Mouse (Mus musculus) embryonic facial prominence, embryonic 15.5 days (tissue): ENCODE results near the gene Mip. TPM values are rescaled to one million over a fixed set of nuclear protein-coding genes. Genes with fewer than 3 reads are reported as not detected.
"Not testable (repeated sequence)": the region's sequence is repeated elsewhere in the genome, so short reads cannot be mapped to it uniquely, and the experiment has no call there.

Experiments used
- ATAC-seq: fragments of 200-750 bp; cut with Nextera tagmentation; 2 replicates; pipeline ENCODE4 v1.8.0; 2017; ENCODE audit warnings: low read depth, moderate TSS enrichment; ENCODE audit not compliant: insufficient number of reproducible peaks, low FRiP score, low TSS enrichment
- H3K27ac ChIP-seq: fragments of 300-500 bp; sonication (generic); replicated peaks from 2 replicates; pipeline ENCODE4 v1.5.1; 2015; ENCODE audit warnings: mild to moderate bottlenecking, inconsistent platforms
- H3K27me3 ChIP-seq: fragments of 300-500 bp; sonication (generic); 2 replicates; pipeline ENCODE4 v1.6.1; 2015; ENCODE audit warnings: inconsistent platforms
- H3K36me3 ChIP-seq: fragments of 300-500 bp; sonication (generic); 2 replicates; pipeline ENCODE4 v1.6.1; 2015; ENCODE audit warnings: mild to moderate bottlenecking, inconsistent platforms
- H3K4me1 ChIP-seq: fragments of 300-500 bp; sonication (generic); 2 replicates; pipeline ENCODE4 v1.6.1; 2015; ENCODE audit warnings: inconsistent platforms
- H3K4me2 ChIP-seq: fragments of 300-500 bp; sonication (generic); replicated peaks from 2 replicates; pipeline ENCODE4 v1.6.1; 2015; ENCODE audit warnings: mild to moderate bottlenecking, inconsistent platforms
- H3K4me3 ChIP-seq: fragments of 300-500 bp; sonication (generic); replicated peaks from 2 replicates; pipeline ENCODE4 v1.5.1; 2015; ENCODE audit warnings: mild to moderate bottlenecking, inconsistent platforms
- H3K9ac ChIP-seq: fragments of 300-500 bp; sonication (generic); 2 replicates; pipeline ENCODE4 v1.6.1; 2015; ENCODE audit warnings: inconsistent platforms
- H3K9me3 ChIP-seq: fragments of 300-500 bp; sonication (generic); replicated peaks from 2 replicates; pipeline ENCODE4 v1.6.1; 2016; ENCODE audit warnings: inconsistent platforms
- WGBS: fragments of 180-500 bp; shearing (Covaris S2); methylation state at CpG from one replicate; pipeline ENCODE4 v1.1.7; 2015; 5-methylcytosine and 5-hydroxymethylcytosine counted together
- polyA plus RNA-seq: library from polyadenylated mRNA; unstranded; fragments of >200 nt; fragmentation: Nextera tagmentation; extraction: Ambion mirVana; gene quantifications from 2 replicates; pipeline ENCODE4 v1.2.1, GENCODE M21; 2015

Mip gene
- polyA plus RNA-seq, 1 experiment from 2014 or later = 0.23 TPM

DNA sequence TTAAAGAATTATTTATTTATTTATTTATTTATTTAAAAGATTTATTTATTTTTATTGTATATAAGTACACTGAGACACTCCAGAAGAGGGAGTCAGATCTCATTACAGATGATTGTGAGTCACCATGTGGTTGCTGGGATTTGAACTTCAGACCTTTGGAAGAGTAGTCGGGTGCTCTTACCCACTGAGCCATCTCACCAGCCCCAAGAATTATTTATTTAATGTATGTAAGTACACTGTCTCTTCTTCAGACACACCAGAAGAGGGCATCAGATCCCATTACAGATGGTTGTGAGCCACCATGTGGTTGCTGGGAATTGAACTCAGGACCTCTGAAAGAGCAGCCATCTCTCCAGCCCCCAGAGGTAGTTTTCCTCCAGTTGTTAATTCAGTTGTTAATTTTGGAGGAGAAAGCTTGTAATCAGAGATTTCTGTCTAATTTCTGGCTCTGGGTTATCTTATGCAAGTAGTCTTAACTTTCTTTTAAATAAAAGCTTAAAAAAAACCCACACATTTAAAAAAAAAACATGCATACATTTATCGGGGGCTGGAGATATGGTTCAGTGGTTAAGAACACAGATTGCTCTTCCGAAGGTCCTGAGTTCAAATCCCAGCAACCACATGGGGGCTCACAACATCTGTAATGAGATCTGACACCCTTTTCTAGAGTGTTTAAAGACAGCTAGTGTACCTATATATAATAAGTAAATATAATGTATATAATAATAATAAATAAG is 33.4 kb upstream of the Mip start:
- Histone ChIP-seq H3K27me3 (peaks cover 19% of the 10 kb centered on the region), H3K4me1 (peaks cover 14% of the 10 kb centered on the region)
- not testable (repeated sequence) for H3K9me3 ChIP-seq, H3K27ac ChIP-seq, ATAC-seq, H3K4me2 ChIP-seq, H3K4me3 ChIP-seq, H3K36me3 ChIP-seq, H3K9ac ChIP-seq
- WGBS = 93% methylated on average over 3 of the region's 3 CpGs

DNA sequence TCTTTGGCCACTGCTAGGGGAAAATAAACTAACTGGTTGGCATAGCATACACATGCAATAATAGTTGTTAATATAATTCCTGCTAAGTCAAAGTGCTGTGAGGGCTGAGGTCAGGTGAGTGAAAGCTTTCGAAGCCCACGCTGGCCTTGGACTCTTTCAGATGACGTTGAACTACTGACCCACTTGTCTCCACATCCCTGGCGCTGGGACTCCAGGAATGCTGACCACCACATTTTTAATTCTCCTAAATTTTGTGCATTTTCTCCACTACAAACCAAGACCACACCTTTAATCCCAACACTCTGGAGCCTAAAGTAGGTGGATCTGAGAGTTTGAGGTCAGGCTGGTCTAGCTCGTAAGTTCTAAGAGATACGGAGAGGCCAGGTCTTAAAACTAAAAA is 32.5 kb upstream of the Mip start:
- no peak overlapping the region for H3K27ac ChIP-seq
- H3K4me1 ChIP-seq = peaks cover 13% of the 10 kb centered on the region
- no peak for ATAC-seq
- WGBS = 92% methylated on average over 6 of the region's 6 CpGs
- no peak overlapping the region for H3K4me3 ChIP-seq
- no peaks in the 10 kb centered on the region for H3K9me3 ChIP-seq
- H3K27me3 ChIP-seq = peaks cover 19% of the 10 kb centered on the region
- H3K36me3 ChIP-seq = no peaks in the 10 kb centered on the region
- no peak overlapping the region; the same call in 1 of the 2 replicates for H3K4me2 ChIP-seq
- no peak overlapping the region for H3K9ac ChIP-seq

- Histone ChIP-seq H3K9ac (peak within 1 kb of the TSS; percentile 53), H3K27me3 (peaks cover 19% of the 10 kb centered on the region), H3K9me3 (no peaks in the 10 kb centered on the region), H3K4me3 (peak within 1 kb of the TSS; percentile 66), H3K4me1 (peaks cover 10% of the 10 kb centered on the region), H3K36me3 (no peaks in the 10 kb centered on the region), H3K4me2 (peak within 1 kb of the TSS; percentile 99), H3K27ac (no peak within 1 kb of the TSS)
- WGBS = under 1% methylated on average over 46 of the region's 46 CpGs
- ATAC-seq = peak; percentile 97
These were observed 31.6 kb upstream of the Mip start, which contains the start of gene Gls2 for GRCm38 (mm10) chr10:128194024-128194550. Gene Gls2 (plus strand): TSS chr10:128194457.

- WGBS = under 1% methylated on average over 76 of the region's 79 CpGs
- Histone ChIP-seq H3K27ac (no peak overlapping the region), H3K9ac (peak overlapping the region; percentile 53), H3K4me2 (peak overlapping the region; percentile 99), H3K27me3 (peaks cover 19% of the 10 kb centered on the region), H3K36me3 (no peaks in the 10 kb centered on the region), H3K4me1 (peaks cover 10% of the 10 kb centered on the region), H3K4me3 (peak overlapping the region; percentile 66), H3K9me3 (no peaks in the 10 kb centered on the region)
- peak; percentile 89 for ATAC-seq
These were observed 30.8 kb upstream of the Mip start for GRCm38 (mm10) chr10:128194551-128195461.

- Histone ChIP-seq H3K9ac (no peak overlapping the region), H3K4me2 (no peak overlapping the region), H3K4me3 (no peak overlapping the region), H3K36me3 (no peaks in the 10 kb centered on the region), H3K27me3 (no peaks in the 10 kb centered on the region), H3K27ac (no peak overlapping the region), H3K9me3 (no peaks in the 10 kb centered on the region), H3K4me1 (peaks cover 7% of the 10 kb centered on the region; the same call in 1 of the 2 replicates)
- ATAC-seq = no peak
- WGBS = 58% methylated on average over 6 of the region's 6 CpGs
These were observed 23.8 kb upstream of the Mip start for GRCm38 (mm10) chr10:128201856-128202255.

- Histone ChIP-seq H3K36me3 (0 out of 2 replicates have a peak, but pooled peaks cover 5% of the 10 kb centered on the region), H3K27me3 (no peaks in the 10 kb centered on the region), H3K4me1 (peaks cover 7% of the 10 kb centered on the region; the same call in 1 of the 2 replicates), H3K9ac (no peak overlapping the region), H3K4me3 (no peak overlapping the region), H3K27ac (no peak overlapping the region), H3K4me2 (no peak overlapping the region), H3K9me3 (no peaks in the 10 kb centered on the region)
- WGBS = 86% methylated on average over 15 of the region's 15 CpGs
- no peak for ATAC-seq
These were observed 20.7 kb upstream of the Mip start for GRCm38 (mm10) chr10:128204941-128205340.

DNA sequence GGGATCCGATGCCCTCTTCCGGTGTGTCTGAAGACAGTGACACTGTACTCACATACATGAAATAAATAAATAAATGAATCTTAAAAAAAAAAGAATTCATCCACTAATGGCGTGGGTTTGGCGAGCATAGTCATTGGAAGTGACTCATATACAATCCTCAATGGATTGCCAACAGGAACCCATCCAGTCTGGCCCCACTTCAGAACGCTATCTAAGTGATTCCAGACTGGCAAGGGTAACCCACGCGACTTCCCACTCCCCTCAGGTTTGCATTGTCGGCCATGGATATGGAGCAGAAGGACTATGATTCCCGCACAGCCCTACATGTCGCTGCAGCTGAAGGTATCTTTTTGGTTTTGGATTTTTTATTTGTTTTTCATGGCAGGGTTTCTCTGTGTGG is 17.3 kb upstream of the Mip start:
- H3K9me3 ChIP-seq = no peaks in the 10 kb centered on the region
- no peak overlapping the region for H3K27ac ChIP-seq
- H3K27me3 ChIP-seq = no peaks in the 10 kb centered on the region
- WGBS = 86% methylated on average over 10 of the region's 10 CpGs
- H3K36me3 ChIP-seq = 0 out of 2 replicates have a peak, but pooled peaks cover 5% of the 10 kb centered on the region
- peaks cover 16% of the 10 kb centered on the region for H3K4me1 ChIP-seq
- no peak overlapping the region for H3K9ac ChIP-seq
- ATAC-seq = no peak
- no peak overlapping the region for H3K4me2 ChIP-seq
- no peak overlapping the region for H3K4me3 ChIP-seq

GRCm38 (mm10) chr10:128209311-128210009 is 16.2 kb upstream of the Mip start:
- H3K9ac ChIP-seq = no peak overlapping the region
- no peak overlapping the region for H3K4me3 ChIP-seq
- H3K27me3 ChIP-seq = no peaks in the 10 kb centered on the region
- no peaks in the 10 kb centered on the region for H3K9me3 ChIP-seq
- no peak for ATAC-seq
- 0 out of 2 replicates have a peak, but pooled peaks cover 5% of the 10 kb centered on the region for H3K36me3 ChIP-seq
- H3K4me2 ChIP-seq = no peak overlapping the region
- no peak overlapping the region for H3K27ac ChIP-seq
- peaks cover 15% of the 10 kb centered on the region for H3K4me1 ChIP-seq
- WGBS = 90% methylated on average over 11 of the region's 11 CpGs

GRCm38 (mm10) chr10:128210131-128210530 is 15.5 kb upstream of the Mip start:
- Histone ChIP-seq H3K4me1 (peaks cover 10% of the 10 kb centered on the region), H3K9me3 (no peaks in the 10 kb centered on the region), H3K4me2 (no peak overlapping the region), H3K27me3 (no peaks in the 10 kb centered on the region), H3K36me3 (0 out of 2 replicates have a peak, but pooled peaks cover 5% of the 10 kb centered on the region), H3K4me3 (no peak overlapping the region), H3K9ac (no peak overlapping the region), H3K27ac (no peak overlapping the region)
- 83% methylated on average over 2 of the region's 2 CpGs for WGBS
- ATAC-seq = no peak

GRCm38 (mm10) chr10:128210954-128211353 is 14.7 kb upstream of the Mip start:
- no peaks in the 10 kb centered on the region for H3K27me3 ChIP-seq
- H3K9me3 ChIP-seq = no peaks in the 10 kb centered on the region
- peak overlapping the region; percentile 57 for H3K9ac ChIP-seq
- 0 out of 2 replicates have a peak, but pooled peaks cover 5% of the 10 kb centered on the region for H3K36me3 ChIP-seq
- H3K27ac ChIP-seq = peak overlapping the region; percentile 66
- peaks cover 10% of the 10 kb centered on the region for H3K4me1 ChIP-seq
- H3K4me2 ChIP-seq = peak overlapping the region; percentile 77
- H3K4me3 ChIP-seq = peak overlapping the region; percentile 71
- no peak for ATAC-seq
- 18% methylated on average over 14 of the region's 14 CpGs for WGBS
